ENCODE assay signal across 13 mouse cellular contexts in the genomic region with DNA sequence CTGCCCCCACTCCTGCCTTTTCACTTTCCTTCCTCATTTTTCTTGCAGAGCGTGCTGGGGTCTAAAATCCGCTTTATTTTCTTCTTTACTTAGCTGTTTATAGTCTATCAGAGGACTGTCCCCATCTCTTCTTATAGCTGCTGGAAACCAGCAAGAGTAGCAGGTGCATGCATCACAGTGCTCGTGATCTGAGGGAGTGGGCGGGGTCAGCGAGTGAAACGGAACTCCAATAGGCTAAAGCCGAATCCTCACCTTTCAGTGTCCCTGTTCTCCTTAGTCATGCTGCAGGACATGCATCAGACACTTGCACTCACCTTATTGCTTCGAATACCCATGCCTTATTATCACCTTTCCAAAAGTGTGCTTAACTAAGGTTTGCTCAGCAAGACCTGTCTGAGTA.
DNase-seq lines count a peak whose midpoint lies in the region; ATAC-seq lines count a peak whose summit lies in the region.
"Had no signal": no experiment of that assay in that cellular context is flagged by ENCODE, and none has a peak within 500 bp of the region (broad histone marks: within the 10 kb centered on the region; RNA-seq: fewer than 3 reads in every experiment).

No protein-coding gene starts in this region.

- H3K36me3 ChIP-seq in hindbrain, embryonic 12.5 days: no peaks in the 10 kb centered on the region
- H3K36me3 ChIP-seq: embryonic facial prominence, embryonic 12.5 days had no signal

- H3K27ac ChIP-seq in hindbrain, embryonic 12.5 days: peak overlapping the region; percentile 61
- H3K27ac ChIP-seq: embryonic facial prominence, embryonic 12.5 days; stomach, postnatal 0 days had no signal

- no peak overlapping the region for H3K4me3 ChIP-seq in hindbrain, embryonic 12.5 days
- H3K4me3 ChIP-seq: embryonic facial prominence, embryonic 12.5 days; megakaryocyte, embryonic 14.5 days had no signal

- H3K9ac ChIP-seq in hindbrain, embryonic 12.5 days: no peak overlapping the region
- H3K9ac ChIP-seq: embryonic facial prominence, embryonic 12.5 days had no signal

- no peaks in the 10 kb centered on the region for H3K27me3 ChIP-seq in hindbrain, embryonic 12.5 days
- H3K27me3 ChIP-seq: embryonic facial prominence, embryonic 12.5 days had no signal

- peaks cover 26% of the 10 kb centered on the region for H3K4me1 ChIP-seq in hindbrain, embryonic 12.5 days

- DNase-seq in cerebellum, postnatal 36 days: peak; percentile 14 to 20
- DNase-seq in cerebellum, adult 11 months: no peak
- DNase-seq in retina, postnatal 1 day: peak; percentile 22
- DNase-seq in retina, embryonic 14.5 days (ENCODE audit: low spot score): no peak
- no peak for DNase-seq in left cerebral cortex, adult 18-20 months (ENCODE audit: low spot score in 2 of 2)
- DNase-seq in frontal cortex, postnatal 14 days (ENCODE audit: low spot score in 2 of 2): no peak
- DNase-seq: right cerebral cortex, adult 18-20 months had no signal

- H3K4me2 ChIP-seq in hindbrain, embryonic 12.5 days (replicated peaks): peak overlapping the region; percentile 23
- H3K4me2 ChIP-seq: embryonic facial prominence, embryonic 12.5 days; liver, embryonic 11.5 days had no signal

- 5% methylated on average over 8 of the region's 8 CpGs for WGBS in hindbrain, embryonic 12.5 days

- H3K9me3 ChIP-seq in hindbrain, embryonic 12.5 days (replicated peaks): no peaks in the 10 kb centered on the region
- H3K9me3 ChIP-seq: embryonic facial prominence, embryonic 12.5 days; megakaryocyte, embryonic 14.5 days had no signal

- no peak for ATAC-seq in hindbrain, embryonic 12.5 days (ENCODE audit: low FRiP score)
- no peak for ATAC-seq in megakaryocyte-erythroid progenitor cell, adult 5-6 weeks (replicated peaks; ENCODE audit: low FRiP score, low TSS enrichment, poor library complexity, severe bottlenecking)

Comparison
In these comparisons a context has a peak if more than half of its experiments do, and no peak if none do; other contexts are left out.
1. DNase-seq: peak in cerebellum, postnatal 36 days (2 of 2) and retina, postnatal 1 day (single experiment); none in cerebellum, adult 11 months (single experiment), retina, embryonic 14.5 days (single experiment), left cerebral cortex, adult 18-20 months (0 of 2) and frontal cortex, postnatal 14 days (0 of 2).